22 mouse cellular contexts compared by ENCODE assay signal in the genomic region with DNA sequence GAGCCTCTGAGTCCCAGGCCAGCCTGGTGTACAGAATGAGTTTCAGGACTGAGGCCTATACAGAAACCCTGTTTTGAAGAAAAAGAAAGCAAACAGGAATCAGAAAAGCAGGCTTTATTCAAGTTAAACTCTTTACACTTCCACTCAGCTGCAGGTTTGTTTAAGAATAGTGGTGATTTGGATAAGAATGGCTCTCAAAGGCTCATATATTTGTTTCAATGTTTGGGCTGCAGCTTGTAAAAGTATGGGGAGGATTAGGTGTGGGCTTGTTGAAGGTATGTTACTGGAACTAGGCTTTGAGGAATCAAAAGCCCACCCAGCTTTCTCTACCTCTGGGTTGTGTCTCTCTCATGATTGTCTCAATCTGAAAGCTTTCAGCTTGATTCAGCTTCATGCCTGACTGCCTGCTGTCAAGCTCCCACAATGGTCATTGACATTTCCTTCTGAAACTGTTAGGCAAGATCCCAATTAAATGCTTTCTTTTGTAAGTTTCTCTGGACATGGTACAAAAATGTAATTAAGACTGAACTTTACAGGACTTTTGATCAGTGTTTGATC. TPM values are rescaled to one million over a fixed set of nuclear protein-coding genes. Genes with fewer than 3 reads are reported as not detected.
DNase-seq lines count a peak whose midpoint lies in the region; ATAC-seq and TF ChIP-seq lines count a peak whose summit lies in the region.
"Had no signal": no experiment of that assay in that cellular context is flagged by ENCODE, and none has a peak within 500 bp of the region (broad histone marks: within the 10 kb centered on the region; RNA-seq: fewer than 3 reads in every experiment).

No protein-coding gene starts in this region.

- H3K36me3 ChIP-seq in forebrain, embryonic 13.5 days (ENCODE audit: poor library complexity, severe bottlenecking) = peaks cover 35% of the 10 kb centered on the region
- peaks cover 4% of the 10 kb centered on the region for H3K36me3 ChIP-seq in forebrain, postnatal 0 days (ENCODE audit: insufficient read depth)

- no peak overlapping the region for H3K4me2 ChIP-seq in forebrain, embryonic 13.5 days
- no peak overlapping the region for H3K4me2 ChIP-seq in forebrain, postnatal 0 days (ENCODE audit: low read depth)
- H3K4me2 ChIP-seq: embryonic facial prominence, embryonic 15.5 days; heart, embryonic 13.5 days; hindbrain, embryonic 15.5 days had no signal

- intact Hi-C loops in left cerebral cortex, postnatal 14 days (cut with DNase I) = no loop called here

- no peaks in the 10 kb centered on the region for H3K27me3 ChIP-seq in forebrain, embryonic 13.5 days
- no peaks in the 10 kb centered on the region for H3K27me3 ChIP-seq in forebrain, postnatal 0 days (ENCODE audit: insufficient read depth, low read length)
- H3K27me3 ChIP-seq: embryonic facial prominence, embryonic 15.5 days; heart, embryonic 13.5 days; hindbrain, embryonic 15.5 days; Patski had no signal

- H3K9me3 ChIP-seq in forebrain, embryonic 13.5 days (replicated peaks) = no peaks in the 10 kb centered on the region
- no peaks in the 10 kb centered on the region for H3K9me3 ChIP-seq in forebrain, postnatal 0 days (ENCODE audit: low read length)
- H3K9me3 ChIP-seq: embryonic facial prominence, embryonic 15.5 days; heart, embryonic 13.5 days; hindbrain, embryonic 15.5 days had no signal

- ATAC-seq in forebrain, embryonic 13.5 days = peak; percentile 65; the same call in 1 of the 2 replicates
- no peak for ATAC-seq in forebrain, postnatal 0 days
- ATAC-seq: Patski had no signal

- 0 out of 2 replicates have a peak overlapping the region, but pooled peaks have one; percentile 19 for H3K27ac ChIP-seq in forebrain, embryonic 13.5 days
- no peak overlapping the region for H3K27ac ChIP-seq in forebrain, postnatal 0 days (ENCODE audit: low read depth, low read length)
- H3K27ac ChIP-seq: embryonic facial prominence, embryonic 15.5 days; gastrocnemius, adult 2 months; heart, embryonic 13.5 days; hindbrain, embryonic 15.5 days had no signal

- no peak for DNase-seq in forebrain, postnatal 0 days
- DNase-seq in Muller cell, postnatal 12 days (ENCODE audit: inconsistent ontology term) = peak; percentile 37
- peak; percentile 64 for DNase-seq in brain, embryonic 14.5 days (ENCODE audit: low read depth)
- no peak for DNase-seq in left cerebral cortex, postnatal 14 days (ENCODE audit: low spot score in 2 of 2)
- no peak for DNase-seq in layer of hippocampus, adult 8-10 months (ENCODE audit: low spot score in 2 of 2)
- DNase-seq: adrenal gland, adult 8-10 months; adrenal gland, postnatal 36 days; cerebellum, adult 11 months; cerebellum, adult 9-10 months; cerebellum, postnatal 36 days; embryo, embryonic 11 days; gastrocnemius, adult 2 months; gastrocnemius, postnatal 25 days; heart, postnatal 36 days; kidney, adult 11 months; kidney, adult 9 months had no signal

- no peak overlapping the region for H3K9ac ChIP-seq in forebrain, embryonic 13.5 days
- H3K9ac ChIP-seq in forebrain, postnatal 0 days = no peak overlapping the region
- H3K9ac ChIP-seq: embryonic facial prominence, embryonic 15.5 days; heart, embryonic 13.5 days; hindbrain, embryonic 15.5 days had no signal

- TF ChIP-seq POLR2A in brain, embryonic 14.5 days (IDR thresholded peaks at IDR 0.05; ENCODE audit: borderline replicate concordance, extremely low read depth, insufficient read depth, insufficient read length, poor library complexity, severe bottlenecking) = no peak

- H3K4me1 ChIP-seq in forebrain, embryonic 13.5 days = peaks cover 15% of the 10 kb centered on the region
- no peaks in the 10 kb centered on the region for H3K4me1 ChIP-seq in forebrain, postnatal 0 days (ENCODE audit: insufficient read depth)
- H3K4me1 ChIP-seq: embryonic facial prominence, embryonic 15.5 days; heart, embryonic 13.5 days; hindbrain, embryonic 15.5 days had no signal

- no peak for TF ChIP-seq CTCF in forebrain, postnatal 0 days (IDR thresholded peaks at IDR 0.05; ENCODE audit: low read depth)
- no peak for TF ChIP-seq CTCF in brain, embryonic 14.5 days (IDR thresholded peaks at IDR 0.05; ENCODE audit: borderline replicate concordance, extremely low read depth, insufficient read depth, insufficient read length)

- no peak overlapping the region for H3K4me3 ChIP-seq in forebrain, embryonic 13.5 days
- no peak overlapping the region for H3K4me3 ChIP-seq in forebrain, postnatal 0 days (ENCODE audit: low read depth, low read length)
- H3K4me3 ChIP-seq: embryonic facial prominence, embryonic 15.5 days; erythroblast, embryonic 14.5 days; gastrocnemius, adult 2 months; heart, embryonic 13.5 days; hindbrain, embryonic 15.5 days had no signal

RNA-seq across cellular contexts. Expression of a gene that starts 22.9 kb away (rescaled TPM):
- 11.0 and 16.0 TPM in 2 replicates for polyA plus RNA-seq in forebrain, embryonic 13.5 days (2015; fragmentation: Nextera tagmentation; extraction: Ambion mirVana)
- 9.9 and 16.9 TPM in 2 replicates for total RNA-seq in forebrain, postnatal 0 days (2014; rRNA removed)
- 2.3 and 4.1 TPM in 2 replicates for polyA plus RNA-seq in forebrain, postnatal 0 days (2015; fragmentation: Nextera tagmentation; extraction: Ambion mirVana)
- polyA plus RNA-seq in brain, embryonic 14.5 days (2012; rRNA removed) = 24.6 and 26.0 TPM in 2 replicates
- total RNA-seq in left cerebral cortex, postnatal 14 days (2021) = 1 to 10 TPM; 6.6 to 7.1 TPM
- total RNA-seq in layer of hippocampus, adult 8-10 months (2022) = 10 to 100 TPM in 2 of 4 experiments, 1 to 10 TPM in 2; 8.0 to 11.7 (median 10.1) TPM

RNA-seq across cellular contexts. Expression of a gene that starts 27.3 kb away (rescaled TPM):
- polyA plus RNA-seq in forebrain, embryonic 13.5 days (2015; fragmentation: Nextera tagmentation; extraction: Ambion mirVana) = 187 and 207 TPM in 2 replicates
- total RNA-seq in forebrain, postnatal 0 days (2014; rRNA removed) = 21.8 and 25.3 TPM in 2 replicates
- polyA plus RNA-seq in forebrain, postnatal 0 days (2015; fragmentation: Nextera tagmentation; extraction: Ambion mirVana) = 19.4 and 22.4 TPM in 2 replicates
- 37.6 and 43.8 TPM in 2 replicates for polyA plus RNA-seq in brain, embryonic 14.5 days (2012; rRNA removed)
- total RNA-seq in left cerebral cortex, postnatal 14 days (2021) = 1 to 10 TPM; 2.3 to 4.3 TPM
- 1 to 10 TPM; 2.9 to 5.3 (median 4.0) TPM for total RNA-seq in layer of hippocampus, adult 8-10 months (2022)

Comparison
In these comparisons a context has a peak if more than half of its experiments do, and no peak if none do; other contexts are left out.
1. DNase-seq: peak in Muller cell, postnatal 12 days (single experiment) and brain, embryonic 14.5 days (single experiment); none in forebrain, postnatal 0 days (single experiment), left cerebral cortex, postnatal 14 days (0 of 2) and layer of hippocampus, adult 8-10 months (0 of 2).